Mouse (Mus musculus) cerebellum, adult 8-10 months (tissue): ENCODE results near the gene H1f0.
"Not testable (repeated sequence)": the region's sequence is repeated elsewhere in the genome, so short reads cannot be mapped to it uniquely, and the experiment has no call there.

Experiments
- DNase-seq: peaks from one replicate; pipeline ENCODE4 v3.0.0; 2022

Gene H1f0

DNA sequence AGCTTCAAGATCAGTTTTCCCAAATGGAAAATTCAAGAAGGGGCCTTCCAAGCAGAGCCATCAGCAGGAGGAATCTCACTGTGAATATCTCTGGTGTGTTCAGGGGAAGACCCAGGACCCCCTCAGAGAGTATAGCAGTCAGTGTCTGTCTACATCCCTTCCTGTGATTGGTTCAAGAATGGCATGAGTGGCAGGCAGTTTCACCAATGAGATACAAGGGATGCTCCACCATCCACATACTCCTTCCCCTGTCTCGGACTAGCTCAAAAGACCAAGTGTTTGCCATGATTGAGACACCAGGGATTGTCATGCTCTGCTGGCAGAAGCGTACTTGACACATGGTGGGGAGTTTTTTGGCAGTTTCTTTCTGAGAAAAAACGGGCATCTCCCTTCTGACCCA is 21.6 kb upstream of the H1f0 start:
- no peak for DNase-seq

DNA sequence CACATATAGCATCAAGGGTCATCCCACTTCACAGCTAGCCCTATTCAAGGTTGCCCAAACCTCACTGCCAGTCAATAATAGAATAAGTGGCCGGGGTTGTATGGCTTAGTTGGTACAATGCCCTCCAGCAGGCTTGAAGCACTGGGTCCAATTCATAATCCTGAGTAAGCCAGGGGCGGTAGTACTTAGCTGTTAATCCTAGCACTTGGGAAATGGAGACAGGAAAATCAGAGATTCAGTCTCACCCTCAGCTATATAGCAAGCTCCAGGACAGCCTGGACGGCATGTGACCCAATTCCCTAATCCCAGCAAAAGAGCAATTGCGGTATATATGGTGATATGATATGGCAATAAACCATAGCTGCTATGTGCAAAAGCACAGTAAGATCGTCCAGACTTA is 21.2 kb upstream of the H1f0 start:
- DNase-seq = no peak

GRCm38 (mm10) chr15:79007836-79008235 is 20.4 kb upstream of the H1f0 start:
- DNase-seq = not testable (repeated sequence)

DNA sequence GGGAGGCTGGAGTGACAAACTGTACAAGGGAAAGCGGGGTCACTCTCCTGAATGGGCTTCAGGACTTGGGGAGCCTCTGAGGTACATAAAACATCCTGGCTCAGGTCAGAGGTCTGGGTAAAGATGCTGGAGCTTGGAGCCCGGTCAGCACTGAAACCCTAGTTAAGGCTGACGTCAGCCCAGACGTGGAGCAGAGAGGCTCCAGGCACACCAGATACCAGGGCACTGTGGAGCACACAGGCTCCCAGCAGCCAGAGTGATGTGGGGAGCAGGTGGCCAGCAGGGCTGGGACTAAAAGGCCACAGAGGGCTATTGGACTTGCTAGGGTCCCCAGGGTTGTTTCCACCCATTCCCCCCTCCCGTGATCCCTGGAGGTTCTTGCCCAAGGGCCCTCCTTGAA is 18.5 kb upstream of the H1f0 start:
- no peak for DNase-seq

- DNase-seq = no peak
Observed at GRCm38 (mm10) chr15:79011550-79011949, 16.7 kb upstream of the H1f0 start.

- no peak for DNase-seq
Observed at GRCm38 (mm10) chr15:79013382-79013781, 14.9 kb upstream of the H1f0 start.

DNA sequence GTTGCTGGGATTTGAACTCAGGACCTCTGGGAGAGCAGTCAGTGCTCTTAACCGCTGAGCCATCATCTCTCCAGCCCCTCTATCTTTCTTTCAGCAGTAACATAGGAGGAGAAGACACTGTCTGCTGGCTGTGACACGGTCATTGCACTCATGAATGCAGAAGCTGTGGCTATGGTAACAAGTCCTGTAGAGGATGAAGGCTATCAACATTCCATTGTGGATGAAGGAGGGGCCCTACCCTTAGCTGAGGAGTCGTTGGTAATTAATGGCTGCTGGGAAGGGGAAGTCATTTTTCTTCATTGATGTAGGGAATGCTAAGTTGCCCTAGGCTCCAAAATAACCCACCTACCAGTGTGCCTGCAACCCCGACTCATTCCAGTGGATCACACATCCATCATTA is 10.1 kb upstream of the H1f0 start:
- no peak for DNase-seq

GRCm38 (mm10) chr15:79018886-79019285 is 9.4 kb upstream of the H1f0 start:
- DNase-seq = no peak

GRCm38 (mm10) chr15:79022671-79023230 is 5.5 kb upstream of the H1f0 start:
- DNase-seq = no peak

GRCm38 (mm10) chr15:79023366-79023765 is 4.9 kb upstream of the H1f0 start:
- no peak for DNase-seq

GRCm38 (mm10) chr15:79025687-79026308 is 2.5 kb upstream of the H1f0 start:
- no peak for DNase-seq

GRCm38 (mm10) chr15:79026511-79027290 is 1.5 kb upstream of the H1f0 start:
- DNase-seq = peak; percentile 47

- peak; percentile 63 for DNase-seq
Observed at GRCm38 (mm10) chr15:79027291-79028205, 702 bp upstream of the H1f0 start.

- DNase-seq = no peak
Observed at GRCm38 (mm10) chr15:79028823-79029484, 704 bp downstream of the H1f0 start.

- no peak for DNase-seq
Observed at GRCm38 (mm10) chr15:79029519-79030241, 1.4 kb downstream of the H1f0 start.

DNA sequence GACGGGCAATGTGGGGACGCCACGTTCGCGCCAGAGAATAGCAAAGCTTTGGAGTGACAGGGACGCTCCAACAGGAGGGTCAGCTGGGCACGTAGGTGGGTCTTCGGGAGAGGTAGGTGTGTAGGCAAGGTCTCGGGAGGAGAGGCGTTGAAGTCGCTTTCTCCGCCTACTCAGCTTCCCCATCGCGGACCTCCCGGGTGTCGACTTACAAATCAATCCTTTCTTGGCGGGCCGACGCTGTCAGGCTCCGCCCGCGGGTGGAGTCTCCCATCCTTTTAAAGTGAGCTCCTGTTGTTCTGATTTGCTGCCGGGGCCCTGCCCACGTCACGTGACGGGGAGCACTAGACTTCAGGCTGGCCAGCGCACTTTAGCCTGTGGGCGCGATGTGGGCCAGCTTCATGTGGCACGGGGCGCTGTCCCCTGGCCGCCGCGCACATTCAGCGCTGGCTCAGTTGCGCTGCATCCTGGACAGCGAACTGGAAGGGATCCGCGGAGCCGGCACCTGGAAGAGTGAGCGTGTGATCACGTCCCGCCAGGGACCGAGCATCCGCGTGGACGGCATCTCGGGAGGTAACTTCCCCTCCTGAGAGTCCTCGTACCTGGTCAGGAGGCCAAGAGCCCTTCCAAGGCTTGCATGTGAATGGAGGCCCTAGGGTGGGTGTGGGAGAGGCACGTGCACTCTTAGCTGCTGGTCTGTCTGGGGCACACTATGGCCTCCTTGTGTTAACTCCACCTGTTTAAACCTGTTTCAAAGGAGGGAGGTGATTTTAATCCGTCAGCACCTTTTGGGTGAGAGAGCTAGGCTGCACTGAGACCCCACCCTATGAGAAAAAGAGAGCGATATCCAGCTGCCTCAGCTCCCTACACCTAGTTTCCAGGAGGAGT is 2.5 kb downstream of the H1f0 start:
- DNase-seq = peak; percentile 83

GRCm38 (mm10) chr15:79031908-79032307 is 3.7 kb downstream of the H1f0 start:
- DNase-seq = not testable (repeated sequence)

- DNase-seq = peak; percentile 82
Observed at GRCm38 (mm10) chr15:79037913-79038328, 9.7 kb downstream of the H1f0 start.

GRCm38 (mm10) chr15:79038331-79038730 is 10.1 kb downstream of the H1f0 start:
- DNase-seq = no peak

DNA sequence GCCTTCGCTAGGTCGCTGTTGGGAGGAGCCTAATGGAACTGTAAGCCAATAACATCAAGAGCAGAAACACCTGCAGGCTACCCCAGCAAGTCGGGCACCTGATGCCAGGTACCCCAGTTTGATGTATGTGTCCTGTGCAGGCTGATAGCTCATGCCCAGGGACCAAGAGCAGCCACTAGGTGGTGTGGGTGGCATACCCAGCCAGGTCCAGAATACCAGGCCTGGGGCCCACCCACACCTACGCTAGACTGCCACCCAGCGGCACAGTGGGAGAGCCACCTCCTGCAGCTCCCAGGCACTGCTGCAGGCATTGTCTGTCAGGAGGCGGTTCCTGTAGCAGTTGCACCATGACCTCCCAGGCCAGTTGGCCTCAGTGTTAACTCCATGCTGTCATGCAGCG is 10.6 kb downstream of the H1f0 start:
- DNase-seq = no peak
